Mouse (Mus musculus) heart, postnatal 0 days (tissue): ENCODE measurements around the gene Wdr60. TPM values are rescaled to one million over a fixed set of nuclear protein-coding genes. Genes with fewer than 3 reads are reported as not detected.

Experiments used
- ATAC-seq: fragments of 200-750 bp; cut with Nextera tagmentation; 2 replicates; pipeline ENCODE4 v1.8.0; 2017; ENCODE audit warnings: low read depth, moderate number of reproducible peaks, moderate library complexity; ENCODE audit not compliant: insufficient read depth
- DNase-seq: peaks from one replicate; pipeline ENCODE4 v3.0.0-alpha.2; 2016; ENCODE audit warnings: low spot score
- H3K27ac ChIP-seq: fragments of 300-500 bp; sonication (generic); 2 replicates; pipeline ENCODE4 v1.5.1; 2014; ENCODE audit warnings: low read depth, mild to moderate bottlenecking
- H3K27me3 ChIP-seq: fragments of 300-500 bp; sonication (generic); 2 replicates; pipeline ENCODE4 v1.6.1; 2014; ENCODE audit warnings: low read length, mixed read lengths; ENCODE audit not compliant: control insufficient read depth, insufficient read depth
- H3K36me3 ChIP-seq: fragments of 300-500 bp; sonication (generic); replicated peaks from 2 replicates; pipeline ENCODE4 v1.6.1; 2014; ENCODE audit warnings: low read length, mixed read lengths; ENCODE audit not compliant: control insufficient read depth, insufficient read depth
- H3K4me1 ChIP-seq: fragments of 300-500 bp; sonication (generic); 2 replicates; pipeline ENCODE4 v1.6.1; 2014; ENCODE audit warnings: antibody characterized with exemption; ENCODE audit not compliant: control insufficient read depth, insufficient read depth
- H3K4me2 ChIP-seq: fragments of 300-500 bp; sonication (generic); 2 replicates; pipeline ENCODE4 v1.6.1; 2014; ENCODE audit warnings: low read depth, mild to moderate bottlenecking, low read length, moderate library complexity
- H3K4me3 ChIP-seq: fragments of 300-500 bp; sonication (generic); 2 replicates; pipeline ENCODE4 v1.5.1; 2014; ENCODE audit warnings: low read depth, low read length
- H3K9ac ChIP-seq: fragments of 300-500 bp; sonication (generic); replicated peaks from 2 replicates; pipeline ENCODE4 v1.6.1; 2014; ENCODE audit warnings: low read depth, low read length, mixed read lengths
- H3K9me3 ChIP-seq: fragments of 300-500 bp; sonication (generic); replicated peaks from 2 replicates; pipeline ENCODE4 v1.6.1; 2016; ENCODE audit warnings: low read length; ENCODE audit not compliant: control insufficient read depth
- CTCF ChIP-seq: IDR thresholded peaks from 2 replicates; pipeline ENCODE4 v1.5.1; 2016; ENCODE audit warnings: antibody characterized with exemption, control low read depth, low read depth
- EP300 ChIP-seq: IDR thresholded peaks from 2 replicates; pipeline ENCODE4 v1.6.1; 2016; ENCODE audit warnings: antibody characterized with exemption, low read depth
- WGBS: fragments of 180-500 bp; shearing (Covaris S2); extraction: QIAGEN DNeasy Blood & Tissue Kit; methylation state at CpG from one replicate; pipeline ENCODE4 v1.1.7; 2014; 5-methylcytosine and 5-hydroxymethylcytosine counted together
- polyA plus RNA-seq: library from polyadenylated mRNA; unstranded; fragments of >200 nt; fragmentation: Nextera tagmentation; extraction: Ambion mirVana; gene quantifications from 2 replicates; pipeline ENCODE4 v1.2.1, GENCODE M21; 2015
- total RNA-seq: library from RNA; depleted of rRNA; stranded (reverse); fragments of >200 nt; gene quantifications from 2 replicates; pipeline ENCODE4 v1.2.3, GENCODE M21; 2014; ENCODE audit warnings: low replicate concordance

Gene Wdr60
- total and polyA plus RNA-seq, 2 experiments from 2014 or later = 3.1 TPM; not detected in 1

DNA sequence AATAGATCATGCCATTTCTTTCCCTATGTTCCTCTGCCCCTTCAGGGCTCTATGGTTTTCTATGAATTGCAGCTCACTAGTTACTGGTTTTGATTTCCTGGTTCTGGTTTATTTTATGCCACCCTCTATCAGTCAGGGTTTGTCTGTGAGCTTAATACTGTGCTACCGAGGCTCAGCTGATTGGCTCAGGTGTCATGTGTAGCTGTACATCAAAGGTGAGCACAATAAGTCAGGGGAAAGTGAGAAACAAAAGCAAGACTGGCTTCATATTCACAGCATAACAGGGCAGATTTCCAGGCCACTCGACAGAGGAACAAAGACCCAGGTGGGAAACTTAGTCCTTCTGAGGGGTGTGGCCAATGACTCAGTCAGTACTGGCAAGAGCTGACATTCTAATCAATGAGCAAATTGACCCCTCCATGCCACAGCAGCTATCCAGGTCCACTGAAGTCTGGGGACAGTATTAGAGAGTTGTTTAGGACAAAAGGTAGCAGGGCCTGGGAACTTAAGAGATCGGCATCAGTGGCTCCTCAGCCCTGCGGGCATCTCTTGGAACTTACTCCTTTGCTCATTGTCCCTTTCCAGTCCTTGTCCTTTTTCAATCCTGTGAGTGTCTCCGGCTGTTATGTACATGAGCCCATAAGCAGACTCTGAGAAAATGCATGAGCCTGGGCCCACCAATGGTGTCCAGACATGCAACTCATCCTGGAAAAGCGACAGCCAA is 79.4 kb downstream of the Wdr60 start:
- DNase-seq = no peak
- no peak overlapping the region for H3K4me3 ChIP-seq
- no peaks in the 10 kb centered on the region for H3K36me3 ChIP-seq

GRCm38 (mm10) chr12:116182376-116182775 is 80.4 kb downstream of the Wdr60 start:
- TF ChIP-seq CTCF (no peak), EP300 (no peak)
- DNase-seq (no peak), ATAC-seq (no peak)
- no peaks in the 10 kb centered on the region for H3K9me3 ChIP-seq
- H3K36me3 ChIP-seq = no peaks in the 10 kb centered on the region
- H3K4me1 ChIP-seq = no peaks in the 10 kb centered on the region
- no peak overlapping the region for H3K4me3 ChIP-seq
- H3K9ac ChIP-seq = no peak overlapping the region
- H3K27ac ChIP-seq = no peak overlapping the region
- H3K27me3 ChIP-seq = no peaks in the 10 kb centered on the region
- no peak overlapping the region for H3K4me2 ChIP-seq

More for the DNA sequence above, 79.4 kb downstream of the Wdr60 start:
- Histone ChIP-seq H3K9me3 (no peaks in the 10 kb centered on the region), H3K27me3 (no peaks in the 10 kb centered on the region), H3K4me2 (no peak overlapping the region), H3K4me1 (no peaks in the 10 kb centered on the region), H3K27ac (no peak overlapping the region), H3K9ac (no peak overlapping the region)
- no peak for ATAC-seq
- 73% methylated on average over 6 of the region's 6 CpGs for WGBS
- TF ChIP-seq EP300 = no peak
- TF ChIP-seq CTCF = no peak

DNA sequence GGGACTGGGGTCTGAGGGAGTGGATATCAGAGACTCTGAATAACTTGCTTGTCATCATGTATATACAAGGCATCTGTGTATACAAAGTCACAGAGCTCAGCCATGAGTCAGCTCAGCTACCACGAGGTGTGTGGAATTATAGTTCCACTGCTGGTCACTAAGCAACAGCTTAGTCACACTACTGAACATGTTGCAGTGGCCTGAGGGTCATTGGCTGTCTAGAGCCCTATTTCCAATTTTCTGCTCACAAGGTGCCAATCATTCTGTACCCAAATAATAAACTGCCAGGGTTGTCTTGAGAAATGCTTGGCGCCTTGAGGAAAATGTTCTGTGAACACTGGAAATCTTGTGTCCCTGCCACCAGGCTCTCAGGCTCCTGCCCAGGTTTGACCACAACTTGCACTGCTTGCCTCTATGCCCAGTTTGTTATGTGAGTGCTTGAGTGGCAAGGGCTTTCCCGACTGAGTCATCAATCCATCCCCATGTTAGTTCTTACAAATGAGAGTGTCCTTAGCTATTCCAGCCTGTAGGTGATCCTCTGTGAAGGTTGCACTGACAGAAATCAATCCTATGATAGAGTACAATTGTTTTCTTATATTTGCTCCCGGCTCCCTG is 81.3 kb downstream of the Wdr60 start:
- Histone ChIP-seq H3K9ac (no peak overlapping the region), H3K4me3 (no peak overlapping the region), H3K27ac (no peak overlapping the region), H3K9me3 (no peaks in the 10 kb centered on the region), H3K4me1 (no peaks in the 10 kb centered on the region), H3K36me3 (no peaks in the 10 kb centered on the region), H3K4me2 (no peak overlapping the region), H3K27me3 (no peaks in the 10 kb centered on the region)
- no peak for DNase-seq
- WGBS = 69% methylated on average over 4 of the region's 4 CpGs
- no peak for ATAC-seq
- no peak for TF ChIP-seq EP300
- no peak for TF ChIP-seq CTCF

DNA sequence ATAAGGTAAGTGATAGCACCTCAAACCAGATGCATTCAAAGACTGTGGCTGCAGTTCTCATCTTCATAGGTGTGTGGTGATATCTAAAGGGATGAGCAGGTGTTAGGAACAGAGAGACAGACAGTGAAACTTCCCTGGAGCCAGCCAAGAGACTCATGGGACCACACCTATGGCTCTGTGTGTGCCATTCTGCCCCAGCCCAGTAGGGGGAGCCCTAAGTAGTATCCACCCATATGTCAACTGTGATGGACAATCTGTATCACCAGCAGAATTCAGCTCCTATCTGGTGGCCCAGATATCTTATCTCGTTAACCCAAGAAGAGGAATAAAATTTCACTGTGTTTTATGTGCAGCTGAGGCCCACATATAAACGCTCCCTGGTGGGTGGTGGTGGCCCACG is 85.9 kb downstream of the Wdr60 start:
- Histone ChIP-seq H3K9me3 (no peaks in the 10 kb centered on the region), H3K4me1 (no peaks in the 10 kb centered on the region), H3K9ac (no peak overlapping the region), H3K4me3 (no peak overlapping the region), H3K27me3 (no peaks in the 10 kb centered on the region), H3K36me3 (no peaks in the 10 kb centered on the region), H3K27ac (no peak overlapping the region), H3K4me2 (no peak overlapping the region)
- no peak for TF ChIP-seq CTCF
- no peak for TF ChIP-seq EP300
- WGBS = 79% methylated on average over 3 of the region's 3 CpGs
- DNase-seq (no peak), ATAC-seq (no peak)

DNA sequence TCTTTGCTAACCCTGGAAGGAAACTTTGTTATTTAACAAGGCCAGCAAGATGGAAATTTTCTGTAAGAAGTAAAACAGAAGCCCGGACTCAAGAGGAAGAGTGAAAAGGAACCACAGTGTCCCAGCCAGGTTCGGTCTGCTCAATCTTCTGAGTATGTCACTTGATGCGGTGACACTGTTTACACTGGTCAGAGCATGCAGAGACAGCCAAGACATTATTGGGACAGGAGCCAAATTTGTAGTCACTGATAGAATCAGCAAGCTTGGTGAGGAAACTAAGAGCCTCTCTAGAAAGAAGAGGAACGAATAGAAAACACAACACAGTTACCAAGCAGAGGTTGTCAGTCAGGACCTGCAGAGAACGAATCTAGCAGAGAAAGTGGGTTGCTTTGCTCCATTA is 93.2 kb downstream of the Wdr60 start:
- no peaks in the 10 kb centered on the region for H3K36me3 ChIP-seq
- DNase-seq (no peak), ATAC-seq (no peak)
- H3K27me3 ChIP-seq = no peaks in the 10 kb centered on the region
- no peak for TF ChIP-seq EP300
- TF ChIP-seq CTCF = no peak
- H3K4me1 ChIP-seq = no peaks in the 10 kb centered on the region
- WGBS = 35% methylated on average over 5 of the region's 5 CpGs
- no peak overlapping the region for H3K4me2 ChIP-seq
- H3K9me3 ChIP-seq = no peaks in the 10 kb centered on the region
- no peak overlapping the region for H3K9ac ChIP-seq
- no peak overlapping the region for H3K27ac ChIP-seq
- H3K4me3 ChIP-seq = no peak overlapping the region

- ATAC-seq = no peak
- no peak overlapping the region for H3K27ac ChIP-seq
Measured at GRCm38 (mm10) chr12:116165368-116165767, 97.5 kb downstream of the Wdr60 start.

More at GRCm38 (mm10) chr12:116165368-116165767, 97.5 kb downstream of the Wdr60 start:
- H3K36me3 ChIP-seq = no peaks in the 10 kb centered on the region
- no peak overlapping the region for H3K4me2 ChIP-seq
- TF ChIP-seq EP300 = no peak
- no peak for TF ChIP-seq CTCF
- H3K9ac ChIP-seq = no peak overlapping the region
- H3K4me1 ChIP-seq = no peaks in the 10 kb centered on the region
- H3K9me3 ChIP-seq = no peaks in the 10 kb centered on the region
- DNase-seq = no peak
- H3K27me3 ChIP-seq = no peaks in the 10 kb centered on the region
- H3K4me3 ChIP-seq = no peak overlapping the region
